Mouse (Mus musculus) thymus, adult 2 months (tissue): ENCODE results near the gene Mamdc2.

Experiments
- CTCF ChIP-seq: fragments of 200-500 bp; IDR thresholded peaks from 2 replicates; pipeline ENCODE4 v1.5.1; 2012; ENCODE audit warnings: mild to moderate bottlenecking, control low read depth, low read length, moderate library complexity, borderline replicate concordance; ENCODE audit not compliant: control insufficient read depth, poor library complexity, insufficient read depth; ENCODE audit errors: extremely low read depth
- POLR2A ChIP-seq: fragments of 200-500 bp; IDR thresholded peaks from 2 replicates; pipeline ENCODE4 v1.6.1; 2012; ENCODE audit warnings: mild to moderate bottlenecking, low read length, control low read depth, moderate library complexity; ENCODE audit not compliant: control insufficient read depth, poor library complexity, insufficient read depth; ENCODE audit errors: extremely low read depth

GRCm38 (mm10) chr19:23316851-23317250 is 131.4 kb downstream of the Mamdc2 start:
- TF ChIP-seq POLR2A (no peak), CTCF (no peak)
